Mouse (Mus musculus): ENCODE measurements around the gene Mpv17. TPM values are rescaled to one million over a fixed set of nuclear protein-coding genes. Genes with fewer than 3 reads are reported as not detected.

Mpv17 gene
- polyA plus RNA-seq, 1 experiment from 2014 or later, result 60.6 TPM

DNA sequence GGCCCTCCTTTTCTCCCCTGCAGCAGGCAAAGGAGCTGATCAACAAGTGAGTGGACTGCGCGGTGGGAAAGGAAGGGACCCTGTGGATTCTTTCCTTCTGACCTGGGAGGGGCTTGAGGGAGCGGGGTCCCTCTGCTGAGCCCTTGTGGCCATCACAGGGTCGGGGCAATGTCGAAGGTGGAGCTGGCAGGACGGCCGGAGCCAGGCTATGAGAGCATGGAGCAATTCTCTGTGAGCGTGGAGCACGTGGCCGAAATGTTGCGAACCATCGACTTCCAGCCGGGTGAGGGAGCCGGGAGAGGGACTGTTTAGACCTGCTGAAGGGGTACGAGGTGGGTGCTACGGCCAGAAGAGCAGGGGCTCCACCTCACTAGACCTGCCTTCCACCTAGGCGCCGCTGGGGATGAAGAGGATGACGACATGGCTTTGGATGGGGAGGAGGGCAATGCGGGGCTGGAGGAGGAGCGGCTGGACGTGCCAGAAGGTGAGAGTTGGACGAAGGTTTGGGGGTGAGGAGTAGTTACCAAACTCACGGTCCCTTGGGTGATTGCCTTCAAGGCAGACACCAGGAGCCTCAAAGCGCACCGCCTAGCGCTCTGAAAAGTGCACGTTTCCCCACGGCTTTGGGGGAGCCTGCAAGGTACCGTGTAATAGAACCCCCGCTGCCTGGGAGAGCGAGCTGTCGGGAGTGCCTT, 17.2 kb downstream of the Mpv17 start:
- Histone ChIP-seq H3K4me2 (no peak overlapping the region), H3K4me1 (peaks cover 9% of the 10 kb centered on the region), H3K27ac (no peak overlapping the region), H3K9me3 (no peaks in the 10 kb centered on the region), H3K27me3 (peaks cover 69% of the 10 kb centered on the region), H3K36me3 (peaks cover 7% of the 10 kb centered on the region; the same call in 1 of the 2 replicates), H3K4me3 (no peak overlapping the region), H3K9ac (no peak overlapping the region)
- under 1% methylated on average over 33 of the region's 33 CpGs for WGBS
- ATAC-seq (ENCODE audit: borderline replicate concordance, extremely low read depth, low FRiP score, low TSS enrichment), result no peak

DNA sequence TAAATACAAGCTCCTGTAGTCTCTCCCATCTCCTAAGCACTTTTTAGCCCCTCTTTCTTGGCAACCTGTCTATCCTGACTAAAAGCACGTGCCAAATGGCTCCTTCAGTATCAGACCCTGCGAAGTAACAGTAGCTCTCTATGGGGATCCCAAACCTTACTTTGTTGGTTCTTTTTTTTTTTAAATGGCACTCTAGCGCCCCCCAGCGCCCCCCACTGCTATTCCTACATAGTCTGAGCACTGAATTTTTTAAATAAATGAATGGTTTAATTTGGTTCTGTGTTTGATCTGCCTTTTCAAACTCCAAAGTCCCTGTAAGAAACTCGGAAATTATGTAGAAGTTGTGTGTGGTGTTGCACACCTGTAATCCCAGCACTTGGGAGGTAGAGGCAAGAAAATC, 28.0 kb downstream of the Mpv17 start:
- Histone ChIP-seq H3K4me1 (no peaks in the 10 kb centered on the region), H3K36me3 (no peaks in the 10 kb centered on the region), H3K27ac (no peak overlapping the region), H3K4me3 (no peak overlapping the region), H3K4me2 (no peak overlapping the region), H3K9me3 (no peaks in the 10 kb centered on the region), H3K9ac (no peak overlapping the region), H3K27me3 (0 out of 2 replicates have a peak, but pooled peaks cover 4% of the 10 kb centered on the region)
- 34% methylated on average over 5 of the region's 5 CpGs for WGBS
- ATAC-seq (ENCODE audit: borderline replicate concordance, extremely low read depth, low FRiP score, low TSS enrichment), result no peak

DNA sequence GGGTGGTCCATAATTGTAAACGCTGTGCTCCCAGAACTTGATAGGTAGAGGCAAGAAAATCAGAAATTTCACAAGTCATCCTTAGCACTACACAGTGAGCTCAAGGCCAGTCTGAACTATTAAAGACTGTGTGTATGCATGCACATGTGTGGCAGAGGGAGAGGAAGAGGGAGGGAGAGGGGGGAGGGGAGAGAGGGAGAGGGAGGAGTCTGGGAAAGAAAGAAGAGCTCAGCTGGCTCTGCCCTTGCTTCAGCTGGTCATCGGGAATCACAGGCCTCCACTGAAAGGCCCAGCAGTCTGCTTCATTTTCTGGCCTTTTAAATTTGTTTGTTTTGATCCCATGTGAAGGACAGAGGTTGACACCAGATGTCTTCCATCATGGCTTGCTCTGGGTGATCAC, 30.6 kb downstream of the Mpv17 start:
- Histone ChIP-seq H3K27ac (no peak overlapping the region), H3K4me2 (no peak overlapping the region), H3K4me1 (no peaks in the 10 kb centered on the region), H3K9ac (no peak overlapping the region), H3K36me3 (no peaks in the 10 kb centered on the region), H3K27me3 (no peaks in the 10 kb centered on the region), H3K4me3 (no peak overlapping the region), H3K9me3 (no peaks in the 10 kb centered on the region)
- ATAC-seq (ENCODE audit: borderline replicate concordance, extremely low read depth, low FRiP score, low TSS enrichment), result no peak
- WGBS, result 40% methylated on average over 2 of the region's 2 CpGs

DNA sequence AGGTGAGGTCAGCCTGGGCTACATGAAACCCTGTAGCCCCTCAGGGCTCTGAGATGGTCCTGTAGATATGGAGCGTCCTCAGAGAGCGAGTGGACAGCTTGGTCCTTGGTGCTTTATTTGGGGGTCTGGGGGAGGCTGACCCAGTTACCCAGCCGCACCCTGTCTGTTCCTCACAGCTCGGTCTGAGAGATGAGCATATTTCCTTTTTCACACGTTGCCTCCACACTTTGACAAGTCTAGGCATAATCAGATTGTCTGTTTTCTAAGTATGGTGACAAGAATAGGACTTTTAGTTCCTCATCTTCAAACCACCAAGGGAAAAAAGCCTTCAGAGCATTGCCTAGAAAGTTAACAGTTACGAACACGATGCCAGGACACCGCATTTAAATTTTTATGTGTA, 32.9 kb downstream of the Mpv17 start:
- Histone ChIP-seq H3K36me3 (no peaks in the 10 kb centered on the region), H3K4me3 (no peak overlapping the region), H3K27ac (no peak overlapping the region), H3K4me1 (no peaks in the 10 kb centered on the region), H3K9me3 (no peaks in the 10 kb centered on the region), H3K27me3 (peaks cover 6% of the 10 kb centered on the region; the same call in 1 of the 2 replicates), H3K9ac (no peak overlapping the region), H3K4me2 (no peak overlapping the region)
- 76% methylated on average over 8 of the region's 8 CpGs for WGBS
- no peak for ATAC-seq (ENCODE audit: borderline replicate concordance, extremely low read depth, low FRiP score, low TSS enrichment)

- 23% methylated on average over 10 of the region's 10 CpGs for WGBS
- no peak for ATAC-seq (ENCODE audit: borderline replicate concordance, extremely low read depth, low FRiP score, low TSS enrichment)
- Histone ChIP-seq H3K4me2 (no peak overlapping the region), H3K9me3 (no peaks in the 10 kb centered on the region), H3K4me3 (no peak overlapping the region), H3K4me1 (no peaks in the 10 kb centered on the region), H3K27ac (no peak overlapping the region), H3K9ac (no peak overlapping the region), H3K36me3 (no peaks in the 10 kb centered on the region), H3K27me3 (peaks cover 7% of the 10 kb centered on the region; the same call in 1 of the 2 replicates)
Observed at GRCm38 (mm10) chr5:31116912-31117311, 37.1 kb downstream of the Mpv17 start.

GRCm38 (mm10) chr5:31116354-31116753, 37.7 kb downstream of the Mpv17 start, which contains the start of gene Trim54:
TSS of gene Trim54 (plus strand) at chr5:31116712.
- Histone ChIP-seq H3K9me3 (no peaks in the 10 kb centered on the region), H3K9ac (no peak within 1 kb of the TSS), H3K4me2 (no peak within 1 kb of the TSS), H3K4me1 (no peaks in the 10 kb centered on the region), H3K27me3 (peaks cover 7% of the 10 kb centered on the region; the same call in 1 of the 2 replicates), H3K36me3 (no peaks in the 10 kb centered on the region), H3K27ac (no peak within 1 kb of the TSS), H3K4me3 (no peak within 1 kb of the TSS)
- no peak for ATAC-seq (ENCODE audit: borderline replicate concordance, extremely low read depth, low FRiP score, low TSS enrichment)
- 26% methylated on average over 3 of the region's 3 CpGs for WGBS

DNA sequence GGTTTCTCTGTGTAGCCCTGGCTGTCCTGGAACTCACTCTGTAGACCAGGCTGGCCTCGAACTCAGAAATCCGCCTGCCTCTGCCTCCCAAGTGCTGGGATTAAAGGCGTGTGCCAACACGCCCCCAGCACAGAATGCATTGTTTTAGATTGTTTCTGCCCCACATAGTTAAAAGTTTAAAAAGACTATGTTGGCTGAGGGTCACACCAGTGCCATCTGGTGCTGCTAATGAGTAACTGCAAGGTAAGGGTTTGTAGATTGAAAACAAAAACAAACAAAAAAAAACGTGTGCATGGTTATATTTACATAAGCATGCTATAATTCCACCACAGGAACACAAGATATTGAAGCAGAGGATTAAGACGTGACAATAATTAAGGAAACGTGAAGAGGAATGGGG, 43.3 kb downstream of the Mpv17 start:
- no peaks in the 10 kb centered on the region for H3K9me3 ChIP-seq
- H3K36me3 ChIP-seq, result no peaks in the 10 kb centered on the region
- no peak overlapping the region for H3K9ac ChIP-seq
- no peak overlapping the region for H3K27ac ChIP-seq
- H3K4me3 ChIP-seq, result no peak overlapping the region
- no peak overlapping the region for H3K4me2 ChIP-seq
- no peaks in the 10 kb centered on the region for H3K27me3 ChIP-seq
- 29% methylated on average over 7 of the region's 7 CpGs for WGBS
- H3K4me1 ChIP-seq, result no peaks in the 10 kb centered on the region
- no peak for ATAC-seq (ENCODE audit: borderline replicate concordance, extremely low read depth, low FRiP score, low TSS enrichment)

DNA sequence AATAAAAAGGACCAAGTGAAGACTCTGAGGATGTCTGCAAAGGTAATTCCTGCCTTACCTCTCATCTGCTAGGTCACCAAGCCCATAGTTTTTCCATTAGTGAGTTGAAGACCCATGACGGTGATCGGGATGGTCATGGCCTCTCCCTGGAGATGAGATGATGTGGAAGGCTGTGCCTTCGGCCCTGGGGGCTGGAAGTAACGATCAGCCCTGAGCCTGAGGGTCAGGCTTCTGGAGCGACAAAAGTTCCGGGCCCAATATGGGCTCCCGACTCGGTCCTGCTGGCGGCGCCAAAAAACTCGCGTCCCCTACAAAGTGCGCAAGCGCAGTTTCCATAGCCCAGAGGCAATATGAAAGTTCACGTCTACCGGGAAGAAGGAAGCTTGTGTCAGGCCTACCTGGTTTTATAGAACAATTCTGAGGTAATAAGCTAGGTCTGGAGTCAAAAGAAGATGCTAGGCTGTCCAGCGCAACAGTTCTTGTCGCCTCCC, 46.0 kb downstream of the Mpv17 start, which contains the start of gene Slc30a3:
TSS of gene Slc30a3 (minus strand) at position 238 of the 491 bp plus-strand sequence.
- Histone ChIP-seq H3K9ac (no peak within 1 kb of the TSS), H3K27ac (no peak within 1 kb of the TSS), H3K4me1 (no peaks in the 10 kb centered on the region), H3K9me3 (no peaks in the 10 kb centered on the region), H3K27me3 (peaks cover 4% of the 10 kb centered on the region; the same call in 1 of the 2 replicates), H3K4me2 (no peak within 1 kb of the TSS), H3K4me3 (no peak within 1 kb of the TSS), H3K36me3 (no peaks in the 10 kb centered on the region)
- WGBS, result 88% methylated on average over 18 of the region's 18 CpGs
- ATAC-seq (ENCODE audit: borderline replicate concordance, extremely low read depth, low FRiP score, low TSS enrichment), result no peak

- Histone ChIP-seq H3K9me3 (no peaks in the 10 kb centered on the region), H3K27me3 (peaks cover 7% of the 10 kb centered on the region; the same call in 1 of the 2 replicates), H3K9ac (no peak within 1 kb of the TSS), H3K36me3 (no peaks in the 10 kb centered on the region), H3K4me3 (no peak within 1 kb of the TSS), H3K4me1 (no peaks in the 10 kb centered on the region), H3K4me2 (no peak within 1 kb of the TSS), H3K27ac (no peak within 1 kb of the TSS)
- 77% methylated on average over 9 of the region's 9 CpGs for WGBS
- ATAC-seq (ENCODE audit: borderline replicate concordance, extremely low read depth, low FRiP score, low TSS enrichment), result no peak
Observed at GRCm38 (mm10) chr5:31105814-31106335, 48.2 kb downstream of the Mpv17 start, which contains the start of gene Dnajc5g. TSS of gene Dnajc5g (plus strand) at chr5:31106285.

DNA sequence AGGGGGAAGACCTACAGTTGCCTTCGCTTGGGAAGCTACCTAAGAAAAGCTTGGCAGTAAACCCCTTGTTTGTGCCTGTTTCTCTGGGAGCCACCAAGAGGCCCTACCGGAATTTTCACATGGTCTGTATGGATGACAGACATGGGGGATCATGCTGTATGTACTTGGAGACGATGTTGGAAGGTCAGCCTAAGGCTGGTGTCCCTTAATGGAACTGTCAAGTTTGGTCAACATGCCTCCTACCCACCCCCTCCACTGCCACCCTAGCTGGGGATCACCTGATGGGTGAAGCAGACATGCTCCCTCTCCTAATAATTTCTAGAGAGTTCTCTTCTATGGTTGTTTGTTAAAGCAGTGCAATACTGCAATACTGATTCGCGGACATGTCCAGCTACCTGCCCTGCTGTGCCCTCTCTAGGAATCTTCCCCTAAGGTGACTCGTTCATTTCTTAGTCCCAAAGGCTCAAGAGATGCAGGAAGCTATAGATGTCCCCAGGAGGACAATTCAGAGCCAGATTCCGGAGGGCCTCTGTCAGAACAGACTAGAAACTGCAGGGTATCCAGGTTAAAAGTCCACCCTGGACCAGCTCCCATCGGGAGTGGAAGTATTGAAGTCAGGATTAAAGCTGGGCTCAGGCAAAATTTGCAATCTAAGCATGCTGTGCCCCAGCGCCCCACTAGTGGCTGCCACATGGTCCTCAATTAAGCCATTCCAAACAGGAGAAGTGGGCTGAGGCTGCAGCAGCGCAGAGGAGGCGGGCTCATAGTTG, 58.2 kb downstream of the Mpv17 start:
- peaks cover 81% of the 10 kb centered on the region for H3K27me3 ChIP-seq
- no peak for ATAC-seq (ENCODE audit: borderline replicate concordance, extremely low read depth, low FRiP score, low TSS enrichment)
- peak overlapping the region; percentile 79 for H3K4me2 ChIP-seq
- peak overlapping the region; percentile 39 for H3K4me3 ChIP-seq
- no peaks in the 10 kb centered on the region for H3K9me3 ChIP-seq
- no peak overlapping the region for H3K27ac ChIP-seq
- H3K36me3 ChIP-seq, result no peaks in the 10 kb centered on the region
- H3K4me1 ChIP-seq, result peaks cover 29% of the 10 kb centered on the region
- H3K9ac ChIP-seq, result no peak overlapping the region
- WGBS, result 26% methylated on average over 11 of the region's 11 CpGs

DNA sequence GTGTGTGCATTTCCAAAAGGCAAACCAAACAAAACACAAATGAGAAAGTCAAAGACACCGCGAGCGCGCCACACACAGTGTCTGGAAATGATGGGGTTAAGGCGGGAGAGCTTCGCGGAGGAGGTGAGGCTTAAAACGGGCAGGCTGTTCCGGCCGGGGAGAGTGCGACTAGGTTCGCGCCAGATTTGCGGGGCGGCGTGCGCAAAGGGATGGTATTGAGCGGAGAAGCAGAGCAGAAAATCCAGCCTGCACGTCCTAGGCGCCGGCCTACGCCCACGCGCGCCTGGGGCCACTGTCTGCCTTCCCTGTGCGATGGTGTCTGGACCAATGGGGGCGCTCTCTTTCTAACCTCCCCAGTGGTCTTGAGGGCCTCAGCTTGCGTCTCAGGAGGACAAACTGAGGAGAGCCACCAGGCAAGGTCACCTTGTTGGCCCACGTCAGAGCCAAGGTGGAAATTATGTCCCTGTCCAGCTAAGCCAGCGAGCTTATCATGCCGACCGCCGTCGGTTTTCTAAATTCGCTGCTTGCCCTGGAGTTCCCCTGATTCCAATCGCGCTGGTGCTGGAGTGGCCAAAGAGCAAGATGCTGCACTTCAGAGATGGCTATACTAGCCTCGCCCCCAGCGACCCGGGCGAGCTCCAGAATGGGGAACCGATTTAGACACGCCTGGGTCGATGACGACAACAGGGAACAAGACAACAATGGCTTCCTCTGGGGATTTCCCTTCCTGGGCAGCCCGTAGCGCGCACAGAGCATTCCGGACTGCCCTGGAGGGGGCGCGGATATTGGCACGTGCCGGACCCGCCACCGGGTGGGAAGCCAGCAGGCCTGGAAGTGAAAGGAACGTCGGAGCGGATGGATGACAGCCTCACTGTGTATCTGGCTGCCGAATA, 59.0 kb downstream of the Mpv17 start:
- H3K27me3 ChIP-seq, result peaks cover 89% of the 10 kb centered on the region
- H3K4me2 ChIP-seq, result peak overlapping the region; percentile 79
- H3K4me1 ChIP-seq, result peaks cover 29% of the 10 kb centered on the region
- WGBS, result under 1% methylated on average over 59 of the region's 59 CpGs
- no peaks in the 10 kb centered on the region for H3K36me3 ChIP-seq
- H3K27ac ChIP-seq, result no peak overlapping the region
- ATAC-seq (ENCODE audit: borderline replicate concordance, extremely low read depth, low FRiP score, low TSS enrichment), result peak; percentile 66
- no peak overlapping the region for H3K9ac ChIP-seq
- H3K9me3 ChIP-seq, result no peaks in the 10 kb centered on the region
- peak overlapping the region; percentile 39 for H3K4me3 ChIP-seq

Data from lung, embryonic 15.5 days (tissue).